Mouse (Mus musculus): Measurements from ENCODE around the gene Gm17374. TPM values are rescaled to one million over a fixed set of nuclear protein-coding genes. Genes with fewer than 3 reads are reported as not detected.
"Not testable (repeated sequence)": the region's sequence is repeated elsewhere in the genome, so short reads cannot be mapped to it uniquely, and the experiment has no call there.

The Gm17374 gene
- polyA plus RNA-seq, 1 experiment from 2014 or later, result not detected

DNA sequence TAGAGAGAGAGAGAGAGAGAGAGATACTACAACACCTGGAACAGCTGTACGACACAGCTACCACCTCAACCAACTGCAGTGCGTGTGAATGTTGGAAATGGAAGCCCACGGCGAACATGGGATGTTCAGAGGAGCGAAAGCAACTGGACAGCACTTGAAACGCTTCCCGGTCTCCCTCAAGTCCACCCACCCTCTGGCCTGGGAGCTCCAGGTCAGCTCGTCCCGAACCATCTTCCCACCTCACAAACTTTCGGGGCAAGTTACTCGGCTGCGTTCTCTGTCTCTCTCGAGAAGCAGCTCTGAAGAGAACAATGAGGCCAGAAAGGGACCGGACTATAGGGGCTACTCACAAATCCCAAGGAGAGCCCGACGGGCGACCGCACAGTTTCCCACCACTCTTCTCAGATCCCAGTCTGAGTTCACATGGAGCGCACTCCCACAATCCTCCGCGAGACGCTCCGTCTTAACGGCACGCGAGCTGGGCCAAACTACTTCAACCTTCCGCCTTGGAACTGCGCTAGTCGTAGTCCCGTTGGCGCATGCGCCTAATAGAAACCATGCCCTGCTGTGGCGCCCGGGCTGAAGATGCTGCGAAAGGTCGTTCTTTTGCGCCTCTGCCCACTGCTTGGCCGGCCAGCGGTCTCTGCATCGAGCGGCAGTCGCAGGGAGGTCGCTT is 18.4 kb downstream of the Gm17374 start, which contains the start of the genes Esf1 and Ndufaf5:
Gene Esf1, minus strand, starts transcription at position 438 of the 676 bp plus-strand sequence.
Gene Ndufaf5, plus strand, starts transcription at position 523 of the 676 bp plus-strand sequence.
- peak within 1 kb of the TSS; percentile 50; the same call in 1 of the 2 replicates for H3K27ac ChIP-seq (ENCODE audit: low read depth, low read length)
- no peaks in the 10 kb centered on the region for H3K27me3 ChIP-seq (replicated peaks; ENCODE audit: control insufficient read depth, insufficient read depth, low read length)
- H3K4me2 ChIP-seq (ENCODE audit: low read length), result peak within 1 kb of the TSS; percentile 90
- peaks cover 12% of the 10 kb centered on the region for H3K36me3 ChIP-seq (ENCODE audit: control insufficient read depth, insufficient read depth, low read length)
- WGBS, result under 1% methylated on average over 43 of the region's 43 CpGs
- peak within 1 kb of the TSS; percentile 85 for H3K9ac ChIP-seq (ENCODE audit: low read length)
- peak; percentile 99 for DNase-seq (ENCODE audit: low spot score)
- peak within 1 kb of the TSS; percentile 74 for H3K4me3 ChIP-seq (ENCODE audit: low read depth, low read length)
- ATAC-seq, result peak; percentile 98
- no peaks in the 10 kb centered on the region for H3K9me3 ChIP-seq (replicated peaks; ENCODE audit: control insufficient read depth, low read length)
- peaks cover 10% of the 10 kb centered on the region; the same call in 1 of the 2 replicates for H3K4me1 ChIP-seq (ENCODE audit: control insufficient read depth, insufficient read depth, low read length)

DNA sequence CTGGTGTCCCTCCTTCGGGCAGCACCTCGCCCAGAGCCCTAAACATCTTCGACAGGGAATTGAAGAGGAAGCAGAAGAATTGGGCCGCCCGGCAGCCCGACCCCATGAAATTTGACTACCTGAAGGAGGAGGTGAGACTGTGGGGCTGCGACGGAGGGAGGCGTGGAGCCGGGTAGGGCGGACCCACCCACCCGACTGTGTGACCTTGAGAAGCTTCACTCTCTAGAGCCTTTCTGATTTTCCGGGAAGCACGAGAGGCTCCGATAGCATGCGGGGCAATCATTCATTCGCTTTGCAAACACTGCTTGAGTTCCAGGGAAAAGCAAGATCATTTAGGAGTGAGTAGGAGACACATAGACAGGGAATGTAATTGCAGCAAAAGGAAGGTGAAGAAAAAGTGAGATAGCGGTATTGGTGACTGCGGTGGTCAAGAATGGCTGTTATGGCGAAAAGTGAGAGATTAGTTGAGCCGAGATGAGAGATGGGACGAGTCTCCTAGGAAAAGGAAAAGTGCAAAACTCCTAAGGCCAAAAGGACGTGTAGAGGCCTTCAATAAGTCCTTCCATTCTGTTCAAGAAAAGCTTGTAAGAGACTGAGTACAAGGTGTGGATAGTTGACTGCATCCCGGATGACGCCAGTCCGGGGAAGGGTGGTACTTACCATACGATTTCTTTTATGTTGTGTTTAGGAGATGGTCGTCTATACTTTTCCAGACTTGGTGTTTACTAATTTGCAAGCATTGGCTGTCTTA is 19.1 kb downstream of the Gm17374 start:
- Histone ChIP-seq H3K4me1 (ENCODE audit: control insufficient read depth, insufficient read depth, low read length) (peaks cover 10% of the 10 kb centered on the region; the same call in 1 of the 2 replicates), H3K27ac (ENCODE audit: low read depth, low read length) (peak overlapping the region; percentile 50; the same call in 1 of the 2 replicates), H3K9me3 (replicated peaks; ENCODE audit: control insufficient read depth, low read length) (no peaks in the 10 kb centered on the region), H3K27me3 (replicated peaks; ENCODE audit: control insufficient read depth, insufficient read depth, low read length) (no peaks in the 10 kb centered on the region), H3K4me3 (ENCODE audit: low read depth, low read length) (peak overlapping the region; percentile 74), H3K9ac (ENCODE audit: low read length) (peak overlapping the region; percentile 85), H3K4me2 (ENCODE audit: low read length) (peak overlapping the region; percentile 53), H3K36me3 (ENCODE audit: control insufficient read depth, insufficient read depth, low read length) (peaks cover 11% of the 10 kb centered on the region)
- 6% methylated on average over 28 of the region's 28 CpGs for WGBS
- ATAC-seq, result peak; percentile 82
- peak; percentile 41 for DNase-seq (ENCODE audit: low spot score)

DNA sequence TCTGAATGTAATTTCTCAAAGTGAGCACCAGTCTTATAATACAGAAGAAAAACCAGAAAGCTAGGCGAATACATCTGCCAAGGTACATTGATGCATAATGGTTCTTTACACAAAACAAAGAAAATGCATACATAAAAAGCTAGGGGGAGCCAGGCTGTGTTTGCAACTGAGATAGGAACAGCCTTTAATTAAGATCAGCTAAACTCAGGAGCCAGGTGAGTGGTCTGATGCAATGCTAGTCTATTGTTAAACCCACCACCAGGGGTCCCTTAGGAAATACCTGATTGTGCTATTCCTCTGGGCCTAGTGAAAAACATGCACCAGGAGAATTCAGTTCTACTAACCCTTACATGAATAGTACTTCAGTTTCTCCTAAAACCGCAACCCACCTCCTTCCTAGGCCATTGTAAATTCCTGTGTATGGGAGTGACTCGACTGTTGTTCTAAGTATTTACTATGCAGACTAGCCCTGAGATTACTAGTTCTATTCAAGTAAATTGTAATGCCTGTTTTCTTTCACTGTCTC is 33.9 kb downstream of the Gm17374 start:
- ATAC-seq, result not testable (repeated sequence)
- H3K36me3 ChIP-seq (ENCODE audit: control insufficient read depth, insufficient read depth, low read length), result peaks cover 37% of the 10 kb centered on the region

DNA sequence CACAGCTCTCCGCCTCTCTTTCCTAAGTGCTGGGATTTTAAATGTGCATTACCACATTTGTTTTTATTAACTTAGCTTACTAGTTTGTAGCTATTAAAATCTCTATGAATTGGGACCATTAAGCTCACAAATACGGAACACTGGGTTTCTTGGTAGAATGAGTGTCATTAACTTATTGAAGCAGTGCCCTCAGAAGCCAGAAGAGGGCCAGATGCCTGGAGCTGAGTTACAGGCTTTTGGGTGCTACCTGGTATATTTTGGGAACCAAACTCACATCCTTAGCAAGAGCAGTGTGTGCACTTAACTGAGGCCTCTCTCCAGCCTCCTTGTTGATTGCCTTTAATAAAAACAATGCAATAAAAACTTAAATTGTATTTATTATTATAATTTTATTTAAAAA is 48.9 kb downstream of the Gm17374 start:
- Histone ChIP-seq H3K9ac (ENCODE audit: low read length) (no peak overlapping the region), H3K9me3 (replicated peaks; ENCODE audit: control insufficient read depth, low read length) (no peaks in the 10 kb centered on the region), H3K27ac (ENCODE audit: low read depth, low read length) (no peak overlapping the region), H3K4me1 (ENCODE audit: control insufficient read depth, insufficient read depth, low read length) (no peaks in the 10 kb centered on the region), H3K36me3 (ENCODE audit: control insufficient read depth, insufficient read depth, low read length) (peaks cover 50% of the 10 kb centered on the region), H3K27me3 (replicated peaks; ENCODE audit: control insufficient read depth, insufficient read depth, low read length) (no peaks in the 10 kb centered on the region), H3K4me2 (ENCODE audit: low read length) (no peak overlapping the region), H3K4me3 (ENCODE audit: low read depth, low read length) (no peak overlapping the region)
- 86% methylated on average over 2 of the region's 2 CpGs for whole genome bisulfite sequencing
- no peak for ATAC-seq
- DNase-seq (ENCODE audit: low spot score), result no peak

More for the DNA sequence above, 33.9 kb downstream of the Gm17374 start:
- not testable (repeated sequence) for H3K4me2 ChIP-seq (ENCODE audit: low read length); H3K4me1 ChIP-seq (ENCODE audit: control insufficient read depth, insufficient read depth, low read length); H3K9ac ChIP-seq (ENCODE audit: low read length); DNase-seq (ENCODE audit: low spot score); H3K27me3 ChIP-seq (replicated peaks; ENCODE audit: control insufficient read depth, insufficient read depth, low read length); H3K4me3 ChIP-seq (ENCODE audit: low read depth, low read length); H3K9me3 ChIP-seq (replicated peaks; ENCODE audit: control insufficient read depth, low read length); H3K27ac ChIP-seq (ENCODE audit: low read depth, low read length)
- WGBS, result 86% methylated on average over 3 of the region's 3 CpGs

DNA sequence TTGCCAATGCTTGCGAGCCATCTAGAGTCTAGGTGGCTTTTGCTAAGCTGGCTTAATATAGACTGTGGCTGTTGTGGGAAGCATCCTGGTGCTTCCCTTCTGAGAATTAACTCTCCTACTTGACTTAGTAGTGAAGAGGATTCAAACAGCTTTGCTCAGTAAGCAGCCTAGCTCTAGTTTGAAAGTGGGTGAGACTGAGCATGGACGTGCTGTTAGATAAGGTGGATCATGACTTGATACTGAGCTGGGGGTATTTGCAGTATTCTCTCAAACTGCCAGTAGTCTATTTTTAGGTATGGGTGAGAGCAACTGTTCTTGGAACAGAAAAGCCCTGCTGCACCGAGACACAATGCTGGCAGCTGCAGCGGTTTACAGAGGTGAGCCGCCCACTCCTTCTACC is 50.7 kb downstream of the Gm17374 start:
- Histone ChIP-seq H3K9ac (ENCODE audit: low read length) (no peak overlapping the region), H3K36me3 (ENCODE audit: control insufficient read depth, insufficient read depth, low read length) (peaks cover 52% of the 10 kb centered on the region), H3K27me3 (replicated peaks; ENCODE audit: control insufficient read depth, insufficient read depth, low read length) (no peaks in the 10 kb centered on the region), H3K9me3 (replicated peaks; ENCODE audit: control insufficient read depth, low read length) (no peaks in the 10 kb centered on the region), H3K4me2 (ENCODE audit: low read length) (no peak overlapping the region), H3K4me3 (ENCODE audit: low read depth, low read length) (no peak overlapping the region), H3K27ac (ENCODE audit: low read depth, low read length) (no peak overlapping the region), H3K4me1 (ENCODE audit: control insufficient read depth, insufficient read depth, low read length) (no peaks in the 10 kb centered on the region)
- ATAC-seq (no peak), DNase-seq (ENCODE audit: low spot score) (no peak)
- WGBS, result 88% methylated on average over 5 of the region's 5 CpGs

Other genes starting within 250 kb of the Gm17374 start
- gene Tasp1, start 85.2 kb upstream of the Gm17374 start, polyA plus RNA-seq (2014; fragmentation: Nextera tagmentation; extraction: Ambion mirVana), result 18.9 and 20.0 TPM in 2 replicates
- gene Esf1, start 18.5 kb downstream of the Gm17374 start, polyA plus RNA-seq (2014; fragmentation: Nextera tagmentation; extraction: Ambion mirVana), result 10.2 and 13.1 TPM in 2 replicates
- 41.5 and 47.2 TPM in 2 replicates for gene Ndufaf5, start 18.6 kb downstream of the Gm17374 start, polyA plus RNA-seq (2014; fragmentation: Nextera tagmentation; extraction: Ambion mirVana)
- not detected in 2 replicates for gene Sel1l2, start 237.7 kb downstream of the Gm17374 start, polyA plus RNA-seq (2014; fragmentation: Nextera tagmentation; extraction: Ambion mirVana)
- 49.2 and 63.6 TPM in 2 replicates for gene Macrod2, start 243.3 kb downstream of the Gm17374 start, polyA plus RNA-seq (2014; fragmentation: Nextera tagmentation; extraction: Ambion mirVana)